ENCODE assay signal across 15 mouse cellular contexts in genomic region chr13:44482661-44483060, GRCm38 (mm10).
DNase-seq lines count a peak whose midpoint lies in the region; ATAC-seq and TF ChIP-seq lines count a peak whose summit lies in the region.
"Had no signal": no experiment of that assay in that cellular context is flagged by ENCODE, and none has a peak within 500 bp of the region (broad histone marks: within the 10 kb centered on the region; RNA-seq: fewer than 3 reads in every experiment).

No protein-coding gene starts in this region.

- peaks cover 3% of the 10 kb centered on the region for H3K9me3 ChIP-seq in CH12.LX (replicated peaks; ENCODE audit: low read length)
- H3K9me3 ChIP-seq: heart, embryonic 15.5 days; hindbrain, embryonic 12.5 days; intestine, embryonic 15.5 days; liver, embryonic 13.5 days had no signal

- no peak overlapping the region for H3K9ac ChIP-seq in CH12.LX (ENCODE audit: insufficient read depth, low read depth)
- H3K9ac ChIP-seq: heart, embryonic 15.5 days; hindbrain, embryonic 12.5 days; intestine, embryonic 15.5 days; liver, embryonic 13.5 days had no signal

- no peak for TF ChIP-seq CTCF in CH12.LX (conservative IDR thresholded peaks at IDR 0.05 in 1 of 2, IDR thresholded peaks at IDR 0.05 in 1 of 2; ENCODE audit: low read depth in 2 of 2, low read length in 2 of 2)

- dilution Hi-C loops in CH12.LX (cut with MboI; ENCODE audit: extremely low pct_ligation_motif_present, extremely low pct_unique_long_range_greater_than_20kb, low sequenced_read_pairs): no loop called here

- peak; percentile 11 for DNase-seq in lung, postnatal 10 days
- DNase-seq in lung, postnatal 14 days: no peak
- peak; percentile 19 for DNase-seq in CH12.LX (ENCODE audit: extremely low read depth)
- peak; percentile 7 to 43 for DNase-seq in natural killer cell, adult 2 months (ENCODE audit: low spot score in 2 of 2)
- DNase-seq in heart, adult 9 months (ENCODE audit: low spot score in 2 of 2): no peak
- no peak for DNase-seq in cerebellum, adult 18-20 months
- DNase-seq: cerebellum, adult 2 months; liver, embryonic 13.5 days; right cerebral cortex, postnatal 14 days; thymus, adult 18-20 months had no signal

- H3K4me3 ChIP-seq in CH12.LX (replicated peaks in 1 of 3; ENCODE audit: low read depth in 2 of 3, low read length in 2 of 3, poor library complexity in 1 of 3): no peak overlapping the region
- H3K4me3 ChIP-seq: heart, embryonic 15.5 days; hindbrain, embryonic 12.5 days; intestine, embryonic 15.5 days; liver, embryonic 13.5 days had no signal

- ATAC-seq in hematopoietic stem cell, adult 5-6 weeks (replicated peaks in 1 of 2; ENCODE audit: insufficient read depth in 1 of 2, low FRiP score in 2 of 2, low TSS enrichment in 1 of 2, low read depth in 1 of 2, poor library complexity in 2 of 2, severe bottlenecking in 2 of 2): peak; percentile 83 to 89
- ATAC-seq: intestine, embryonic 15.5 days had no signal

- H3K4me1 ChIP-seq in CH12.LX (ENCODE audit: control insufficient read depth in 1 of 2, insufficient read depth in 2 of 2): peaks cover 4 to 27% of the 10 kb centered on the region in 2 experiments
- H3K4me1 ChIP-seq: heart, embryonic 15.5 days; hindbrain, embryonic 12.5 days; liver, embryonic 13.5 days had no signal

- H3K36me3 ChIP-seq in CH12.LX (replicated peaks in 1 of 2; ENCODE audit: control insufficient read depth in 1 of 2, insufficient read depth in 1 of 2, low read length in 1 of 2): no peaks in the 10 kb centered on the region
- H3K36me3 ChIP-seq: heart, embryonic 15.5 days; hindbrain, embryonic 12.5 days; intestine, embryonic 15.5 days; liver, embryonic 13.5 days had no signal

- H3K79me2 ChIP-seq in CH12.LX (replicated peaks; ENCODE audit: control insufficient read depth, extremely low read depth, insufficient read depth, poor library complexity, severe bottlenecking): no peaks in the 10 kb centered on the region

- TF ChIP-seq RAD21 in CH12.LX (IDR thresholded peaks at IDR 0.05; ENCODE audit: low read depth, low read length): no peak

- no peak for TF ChIP-seq POLR2A in CH12.LX (IDR thresholded peaks at IDR 0.05; ENCODE audit: low read depth, low read length)

- in situ Hi-C loops in CH12.LX (cut with MboI; ENCODE audit: low pct_ligation_motif_present, low pct_unique_long_range_greater_than_20kb, low sequenced_read_pairs): no loop called here

- H3K27ac ChIP-seq in CH12.LX (ENCODE audit: insufficient read depth, low read depth): no peak overlapping the region
- H3K27ac ChIP-seq: heart, embryonic 15.5 days; hindbrain, embryonic 12.5 days; intestine, embryonic 15.5 days; kidney, postnatal 0 days; liver, embryonic 13.5 days had no signal

- no peaks in the 10 kb centered on the region for H3K27me3 ChIP-seq in CH12.LX (replicated peaks)
- H3K27me3 ChIP-seq: heart, embryonic 15.5 days; hindbrain, embryonic 12.5 days; intestine, embryonic 15.5 days; liver, embryonic 13.5 days had no signal

- no peak for TF ChIP-seq EP300 in CH12.LX (IDR thresholded peaks at IDR 0.05; ENCODE audit: low read length)

- H3K4me2 ChIP-seq in CH12.LX (ENCODE audit: insufficient read depth, low read depth, poor library complexity, severe bottlenecking): no peak overlapping the region
- H3K4me2 ChIP-seq: heart, embryonic 15.5 days; hindbrain, embryonic 12.5 days; intestine, embryonic 15.5 days; liver, embryonic 13.5 days had no signal

TF ChIP-seq in CH12.LX, 34 proteins besides CTCF, POLR2A, EP300 and RAD21:
- TF ChIP-seq RCOR1 (conservative IDR thresholded peaks at IDR 0.05; ENCODE audit: low read depth, low read length) (no peak), JUN (IDR thresholded peaks at IDR 0.05; ENCODE audit: insufficient read depth, low read depth, low read length) (no peak), POLR2AphosphoS2 (IDR thresholded peaks at IDR 0.05; ENCODE audit: low read depth, low read length) (no peak), JUND (conservative IDR thresholded peaks at IDR 0.05; ENCODE audit: low read depth, low read length) (no peak), MAFK (IDR thresholded peaks at IDR 0.05; ENCODE audit: insufficient replicate concordance, low read length) (no peak), NELFE (IDR thresholded peaks at IDR 0.05; ENCODE audit: low read depth, low read length) (no peak), CHD1 (IDR thresholded peaks at IDR 0.05; ENCODE audit: low read depth, low read length) (no peak), ZNF384 (IDR thresholded peaks at IDR 0.05; ENCODE audit: low read depth, low read length) (no peak), TCF12 (IDR thresholded peaks at IDR 0.05; ENCODE audit: low read depth, low read length) (no peak)
TF ChIP-seq in CH12.LX: peak in this region for 0.

Comparison
In these comparisons a context has a peak if more than half of its experiments do, and no peak if none do; other contexts are left out.
1. DNase-seq: peak in lung, postnatal 10 days (single experiment), CH12.LX (single experiment) and natural killer cell, adult 2 months (2 of 2); none in lung, postnatal 14 days (single experiment), heart, adult 9 months (0 of 2) and cerebellum, adult 18-20 months (0 of 2).